Mouse (Mus musculus): Measurements from ENCODE around the gene Ddah1. TPM values are rescaled to one million over a fixed set of nuclear protein-coding genes. Genes with fewer than 3 reads are reported as not detected.

Gene Ddah1
- total and polyA plus RNA-seq, 2 experiments = 43.1 to 80.8 TPM

DNA sequence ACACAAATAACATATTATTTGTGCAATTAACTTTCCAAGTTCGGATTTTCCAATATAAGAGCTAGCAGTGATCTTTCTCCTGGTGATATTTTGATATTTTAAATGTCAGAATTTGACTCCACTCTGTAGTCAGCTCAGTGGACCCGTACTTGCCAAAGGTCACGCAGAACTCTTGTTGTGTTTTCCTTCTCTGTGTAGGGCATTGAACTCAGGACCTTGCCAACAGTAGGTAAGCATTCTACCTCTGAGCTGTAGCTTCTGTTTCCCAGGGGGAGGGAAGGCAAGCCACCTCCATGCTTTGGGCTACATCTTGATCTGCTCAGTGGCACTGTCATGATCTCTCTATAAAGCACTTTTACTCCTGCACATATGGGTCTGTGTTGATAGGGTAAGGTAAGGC, 2.1 kb downstream of the Ddah1 start:
- Histone ChIP-seq H3K79me2 (ENCODE audit: control insufficient read depth, insufficient read depth, low read length) (peaks cover 6% of the 10 kb centered on the region; the same call in 1 of the 2 replicates), H3K4me1 (ENCODE audit: control insufficient read depth, insufficient read depth, low read length) (peaks cover 30% of the 10 kb centered on the region), H3K27me3 (ENCODE audit: control insufficient read depth, insufficient read depth, low read length) (no peaks in the 10 kb centered on the region), H3K36me3 (ENCODE audit: control insufficient read depth, insufficient read depth, low read length) (no peaks in the 10 kb centered on the region), H3K27ac (replicated peaks; ENCODE audit: insufficient read depth, low read depth, low read length) (no peak overlapping the region), H3K4me3 (ENCODE audit: insufficient read depth, low read depth, low read length) (no peak overlapping the region), H3K9ac (ENCODE audit: low read depth, low read length) (no peak overlapping the region)
- peak; percentile 96 for DNase-seq (ENCODE audit: extremely low read depth, low read depth, low spot score)
- no peak for TF ChIP-seq POLR2A (IDR thresholded peaks at IDR 0.05; ENCODE audit: extremely low read depth, insufficient read depth, low read length)
- no peak for TF ChIP-seq CTCF (IDR thresholded peaks at IDR 0.05; ENCODE audit: low read depth, low read length)
- WGBS = 28% methylated on average over 3 of the region's 3 CpGs

DNA sequence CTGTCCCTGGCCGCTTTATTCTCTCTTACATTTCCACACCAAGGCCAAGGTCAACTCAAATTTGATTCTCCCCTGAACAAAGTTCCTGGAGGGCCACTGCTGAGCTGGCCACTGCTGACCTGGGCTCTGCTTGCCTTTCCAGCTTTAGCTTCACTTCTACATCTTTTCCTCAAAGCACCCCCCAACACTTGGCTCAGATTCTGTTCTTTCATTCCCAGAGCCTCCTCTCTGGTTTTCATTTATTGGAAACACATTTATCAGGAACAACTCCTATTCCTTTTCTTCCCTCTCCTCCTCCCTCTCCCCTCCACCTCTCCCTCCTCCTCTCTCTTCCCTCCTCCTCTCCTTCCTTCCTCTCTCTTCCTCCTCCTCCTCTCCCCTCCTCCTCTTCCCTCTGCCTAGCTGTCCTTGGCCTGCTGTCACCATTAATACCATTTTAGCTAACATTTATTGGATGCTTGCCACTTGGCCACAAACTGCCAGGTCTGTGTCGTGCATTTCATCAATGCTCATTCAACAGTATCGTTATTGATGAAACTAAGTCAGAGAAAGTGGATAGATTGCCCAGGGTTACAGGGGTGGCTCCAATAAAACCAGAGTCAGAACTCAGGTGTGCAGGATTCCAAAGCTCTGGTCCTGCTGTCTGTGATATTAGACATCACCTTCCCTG, 3.2 kb downstream of the Ddah1 start:
- peaks cover 30% of the 10 kb centered on the region for H3K4me1 ChIP-seq (ENCODE audit: control insufficient read depth, insufficient read depth, low read length)
- no peaks in the 10 kb centered on the region for H3K36me3 ChIP-seq (ENCODE audit: control insufficient read depth, insufficient read depth, low read length)
- DNase-seq (ENCODE audit: extremely low read depth, low read depth, low spot score) = peak; percentile 96
- no peaks in the 10 kb centered on the region for H3K27me3 ChIP-seq (ENCODE audit: control insufficient read depth, insufficient read depth, low read length)
- peak overlapping the region; percentile 53 for H3K27ac ChIP-seq (replicated peaks; ENCODE audit: insufficient read depth, low read depth, low read length)
- WGBS = 33% methylated on average over 3 of the region's 3 CpGs
- H3K9ac ChIP-seq (ENCODE audit: low read depth, low read length) = no peak overlapping the region
- TF ChIP-seq CTCF (IDR thresholded peaks at IDR 0.05; ENCODE audit: low read depth, low read length) (no peak), POLR2A (IDR thresholded peaks at IDR 0.05; ENCODE audit: extremely low read depth, insufficient read depth, low read length) (no peak)
- H3K4me3 ChIP-seq (ENCODE audit: insufficient read depth, low read depth, low read length) = no peak overlapping the region
- peaks cover 6% of the 10 kb centered on the region; the same call in 1 of the 2 replicates for H3K79me2 ChIP-seq (ENCODE audit: control insufficient read depth, insufficient read depth, low read length)

DNA sequence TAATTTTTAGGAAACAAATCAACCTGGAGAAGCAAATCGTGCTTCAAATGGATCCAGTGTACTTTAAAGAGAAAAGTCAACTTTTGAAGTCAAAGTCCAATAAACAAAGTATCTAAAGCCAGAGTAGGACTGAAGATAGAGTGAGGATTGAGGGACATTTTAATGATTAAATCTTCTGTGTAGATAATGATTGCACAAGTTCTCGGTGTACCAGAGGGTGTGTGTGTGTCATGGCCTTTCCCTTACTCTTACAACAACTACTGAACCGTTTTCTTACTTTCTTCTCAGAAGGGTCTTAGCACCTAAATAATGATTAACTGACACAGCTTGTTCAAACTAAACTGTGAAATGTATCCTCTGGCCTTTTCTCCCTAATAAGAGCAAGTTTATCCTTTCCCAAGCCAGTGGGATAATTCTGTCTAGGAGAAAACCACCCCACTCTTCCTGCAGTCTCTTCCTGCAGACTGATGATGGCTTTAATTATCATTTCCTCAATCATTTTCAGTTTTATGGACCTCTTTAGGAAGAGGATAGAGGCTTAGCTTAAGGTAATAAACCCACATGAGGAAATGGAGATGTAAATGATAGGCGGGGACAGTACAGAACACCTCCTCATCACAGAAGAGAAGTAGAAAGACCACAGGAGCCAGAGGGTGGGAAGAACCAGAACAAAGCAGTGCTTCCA, 4.6 kb downstream of the Ddah1 start:
- peak; percentile 99 for DNase-seq (ENCODE audit: extremely low read depth, low read depth, low spot score)
- Histone ChIP-seq H3K9ac (ENCODE audit: low read depth, low read length) (no peak overlapping the region), H3K27ac (replicated peaks; ENCODE audit: insufficient read depth, low read depth, low read length) (peak overlapping the region; percentile 74), H3K27me3 (ENCODE audit: control insufficient read depth, insufficient read depth, low read length) (no peaks in the 10 kb centered on the region), H3K36me3 (ENCODE audit: control insufficient read depth, insufficient read depth, low read length) (no peaks in the 10 kb centered on the region), H3K79me2 (ENCODE audit: control insufficient read depth, insufficient read depth, low read length) (peaks cover 12% of the 10 kb centered on the region; the same call in 1 of the 2 replicates), H3K4me3 (ENCODE audit: insufficient read depth, low read depth, low read length) (no peak overlapping the region), H3K4me1 (ENCODE audit: control insufficient read depth, insufficient read depth, low read length) (peaks cover 30% of the 10 kb centered on the region)
- WGBS = 43% methylated on average over 4 of the region's 4 CpGs
- no peak for TF ChIP-seq CTCF (IDR thresholded peaks at IDR 0.05; ENCODE audit: low read depth, low read length)

DNA sequence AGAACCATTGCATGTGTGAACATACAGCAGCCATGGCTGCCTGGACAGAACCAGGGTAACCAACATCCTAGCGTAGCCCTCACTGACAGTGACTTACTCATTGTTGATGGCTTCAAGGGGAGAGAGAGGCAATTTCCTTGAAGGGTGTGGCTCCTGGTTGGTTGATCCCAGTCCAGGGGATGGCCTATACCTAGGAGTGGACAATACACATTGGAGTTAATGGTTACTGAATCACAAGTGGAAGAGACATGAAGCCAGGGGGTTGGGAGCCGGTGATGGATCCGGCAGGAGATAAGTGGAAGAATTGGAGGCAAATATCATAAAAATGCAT, 5.1 kb downstream of the Ddah1 start:
- WGBS = 89% methylated on average over 3 of the region's 3 CpGs
- TF ChIP-seq CTCF (IDR thresholded peaks at IDR 0.05; ENCODE audit: low read depth, low read length) = no peak
- no peak for TF ChIP-seq POLR2A (IDR thresholded peaks at IDR 0.05; ENCODE audit: extremely low read depth, insufficient read depth, low read length)
- H3K27ac ChIP-seq (replicated peaks; ENCODE audit: insufficient read depth, low read depth, low read length) = peak overlapping the region; percentile 57
- H3K27me3 ChIP-seq (ENCODE audit: control insufficient read depth, insufficient read depth, low read length) = no peaks in the 10 kb centered on the region
- no peak overlapping the region for H3K4me3 ChIP-seq (ENCODE audit: insufficient read depth, low read depth, low read length)
- H3K36me3 ChIP-seq (ENCODE audit: control insufficient read depth, insufficient read depth, low read length) = no peaks in the 10 kb centered on the region
- no peak overlapping the region for H3K9ac ChIP-seq (ENCODE audit: low read depth, low read length)
- DNase-seq (ENCODE audit: extremely low read depth, low read depth, low spot score) = no peak
- peaks cover 27% of the 10 kb centered on the region for H3K4me1 ChIP-seq (ENCODE audit: control insufficient read depth, insufficient read depth, low read length)
- H3K79me2 ChIP-seq (ENCODE audit: control insufficient read depth, insufficient read depth, low read length) = peaks cover 12% of the 10 kb centered on the region; the same call in 1 of the 2 replicates

DNA sequence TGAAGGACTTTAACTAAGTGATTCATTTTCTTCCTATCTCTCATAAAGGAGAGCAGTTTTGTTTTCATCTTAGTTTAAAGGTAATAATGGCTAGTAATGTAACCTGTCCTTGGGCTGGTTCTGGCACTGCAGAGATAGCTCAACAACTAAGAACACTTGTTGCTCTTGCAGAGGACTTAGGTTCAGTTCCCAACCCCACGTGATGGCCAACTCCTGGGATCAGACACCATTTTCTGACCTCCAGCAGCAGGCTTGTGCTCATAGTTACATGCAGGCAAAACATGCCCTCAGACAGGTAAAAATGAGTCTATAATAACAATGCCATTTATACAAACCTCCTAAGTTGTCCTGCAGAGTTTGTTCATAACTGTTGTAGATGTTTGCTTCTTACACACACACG, 5.9 kb downstream of the Ddah1 start:
- DNase-seq (ENCODE audit: extremely low read depth, low read depth, low spot score) = peak; percentile 57
- no peak for TF ChIP-seq POLR2A (IDR thresholded peaks at IDR 0.05; ENCODE audit: extremely low read depth, insufficient read depth, low read length)
- WGBS = 82% methylated on average over 2 of the region's 2 CpGs
- Histone ChIP-seq H3K4me1 (ENCODE audit: control insufficient read depth, insufficient read depth, low read length) (peaks cover 24% of the 10 kb centered on the region), H3K36me3 (ENCODE audit: control insufficient read depth, insufficient read depth, low read length) (no peaks in the 10 kb centered on the region), H3K4me3 (ENCODE audit: insufficient read depth, low read depth, low read length) (no peak overlapping the region), H3K27me3 (ENCODE audit: control insufficient read depth, insufficient read depth, low read length) (no peaks in the 10 kb centered on the region), H3K79me2 (ENCODE audit: control insufficient read depth, insufficient read depth, low read length) (peaks cover 15% of the 10 kb centered on the region; the same call in 1 of the 2 replicates), H3K9ac (ENCODE audit: low read depth, low read length) (no peak overlapping the region), H3K27ac (replicated peaks; ENCODE audit: insufficient read depth, low read depth, low read length) (no peak overlapping the region)

DNA sequence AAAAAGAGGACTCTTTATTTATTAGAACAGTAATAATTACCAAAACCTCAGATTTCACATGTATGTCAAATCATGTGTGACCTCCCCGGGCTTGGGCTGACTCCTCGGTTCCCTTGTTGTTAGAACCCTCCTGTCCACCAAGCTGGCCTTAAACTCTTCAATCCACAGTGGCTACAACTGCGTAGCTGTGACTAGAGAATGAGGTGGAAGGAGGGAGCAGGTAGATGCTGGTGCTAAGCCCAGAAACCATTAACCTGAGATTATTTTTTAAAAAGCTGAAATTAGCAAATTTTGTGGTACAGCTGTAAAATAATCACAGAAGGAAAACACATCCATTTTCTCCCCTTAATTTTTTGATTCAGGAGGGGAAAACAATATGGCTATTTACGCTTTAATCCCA, 10.0 kb downstream of the Ddah1 start:
- TF ChIP-seq CTCF (IDR thresholded peaks at IDR 0.05; ENCODE audit: low read depth, low read length) (no peak), POLR2A (IDR thresholded peaks at IDR 0.05; ENCODE audit: extremely low read depth, insufficient read depth, low read length) (no peak)
- Histone ChIP-seq H3K9ac (ENCODE audit: low read depth, low read length) (no peak overlapping the region), H3K79me2 (ENCODE audit: control insufficient read depth, insufficient read depth, low read length) (peaks cover 35% of the 10 kb centered on the region; the same call in 1 of the 2 replicates), H3K27me3 (ENCODE audit: control insufficient read depth, insufficient read depth, low read length) (no peaks in the 10 kb centered on the region), H3K27ac (replicated peaks; ENCODE audit: insufficient read depth, low read depth, low read length) (no peak overlapping the region), H3K36me3 (ENCODE audit: control insufficient read depth, insufficient read depth, low read length) (no peaks in the 10 kb centered on the region), H3K4me3 (ENCODE audit: insufficient read depth, low read depth, low read length) (no peak overlapping the region), H3K4me1 (ENCODE audit: control insufficient read depth, insufficient read depth, low read length) (peaks cover 3% of the 10 kb centered on the region)
- DNase-seq (ENCODE audit: extremely low read depth, low read depth, low spot score) = no peak
- WGBS = 96% methylated on average over 4 of the region's 4 CpGs
